Mouse (Mus musculus) midbrain, embryonic 14.5 days (tissue): Measurements from ENCODE around the gene Rnf40. TPM values are rescaled to one million over a fixed set of nuclear protein-coding genes. Genes with fewer than 3 reads are reported as not detected.
A peak's percentile ranks its signal among the peaks of the same experiment; 100 is the strongest.

Source experiments
- ATAC-seq: fragments of 200-750 bp; cut with Nextera tagmentation; 2 replicates; pipeline ENCODE4 v1.8.0; 2017; ENCODE audit warnings: moderate number of reproducible peaks, moderate library complexity; ENCODE audit not compliant: low FRiP score, low TSS enrichment
- DNase-seq: peaks from one replicate; pipeline ENCODE4 v3.0.0-alpha.2; 2015
- H3K27ac ChIP-seq: fragments of 300-500 bp; sonication (generic); replicated peaks from 2 replicates; pipeline ENCODE4 v1.5.1; 2014; ENCODE audit warnings: mild to moderate bottlenecking, low read depth, low read length, moderate library complexity
- H3K27me3 ChIP-seq: fragments of 300-500 bp; sonication (generic); 2 replicates; pipeline ENCODE4 v1.6.1; 2014; ENCODE audit warnings: low read length, control low read depth, mixed read lengths; ENCODE audit not compliant: control insufficient read depth, insufficient read depth
- H3K36me3 ChIP-seq: fragments of 300-500 bp; sonication (generic); 2 replicates; pipeline ENCODE4 v1.6.1; 2014; ENCODE audit warnings: low read length, control low read depth; ENCODE audit not compliant: control insufficient read depth, insufficient read depth
- H3K4me1 ChIP-seq: fragments of 300-500 bp; sonication (generic); 2 replicates; pipeline ENCODE4 v1.6.1; 2014; ENCODE audit warnings: mild to moderate bottlenecking, antibody characterized with exemption, low read length, control low read depth; ENCODE audit not compliant: control insufficient read depth, insufficient read depth
- H3K4me2 ChIP-seq: fragments of 300-500 bp; sonication (generic); 2 replicates; pipeline ENCODE4 v1.6.1; 2014; ENCODE audit warnings: mild to moderate bottlenecking, low read length, moderate library complexity
- H3K4me3 ChIP-seq: fragments of 300-500 bp; sonication (generic); replicated peaks from 2 replicates; pipeline ENCODE4 v1.5.1; 2014; ENCODE audit warnings: low read depth, low read length
- H3K9ac ChIP-seq: fragments of 300-500 bp; sonication (generic); replicated peaks from 2 replicates; pipeline ENCODE4 v1.6.1; 2014; ENCODE audit warnings: mild to moderate bottlenecking, low read length, moderate library complexity
- H3K9me3 ChIP-seq: fragments of 300-500 bp; sonication (generic); 2 replicates; pipeline ENCODE4 v1.6.1; 2016; ENCODE audit warnings: low read length, control low read depth, mixed read lengths; ENCODE audit not compliant: control insufficient read depth
- WGBS: fragments of 180-500 bp; shearing (Covaris S2); extraction: QIAGEN DNeasy Blood & Tissue Kit; methylation state at CpG from one replicate; pipeline ENCODE4 v1.1.7; 2014; 5-methylcytosine and 5-hydroxymethylcytosine counted together
- polyA plus RNA-seq: library from polyadenylated mRNA; unstranded; fragments of >200 nt; fragmentation: Nextera tagmentation; extraction: Ambion mirVana; gene quantifications from 2 replicates; pipeline ENCODE4 v1.2.1, GENCODE M21; 2014

Gene Rnf40
- polyA plus RNA-seq, 1 experiment from 2014 or later = 45.0 TPM

DNA sequence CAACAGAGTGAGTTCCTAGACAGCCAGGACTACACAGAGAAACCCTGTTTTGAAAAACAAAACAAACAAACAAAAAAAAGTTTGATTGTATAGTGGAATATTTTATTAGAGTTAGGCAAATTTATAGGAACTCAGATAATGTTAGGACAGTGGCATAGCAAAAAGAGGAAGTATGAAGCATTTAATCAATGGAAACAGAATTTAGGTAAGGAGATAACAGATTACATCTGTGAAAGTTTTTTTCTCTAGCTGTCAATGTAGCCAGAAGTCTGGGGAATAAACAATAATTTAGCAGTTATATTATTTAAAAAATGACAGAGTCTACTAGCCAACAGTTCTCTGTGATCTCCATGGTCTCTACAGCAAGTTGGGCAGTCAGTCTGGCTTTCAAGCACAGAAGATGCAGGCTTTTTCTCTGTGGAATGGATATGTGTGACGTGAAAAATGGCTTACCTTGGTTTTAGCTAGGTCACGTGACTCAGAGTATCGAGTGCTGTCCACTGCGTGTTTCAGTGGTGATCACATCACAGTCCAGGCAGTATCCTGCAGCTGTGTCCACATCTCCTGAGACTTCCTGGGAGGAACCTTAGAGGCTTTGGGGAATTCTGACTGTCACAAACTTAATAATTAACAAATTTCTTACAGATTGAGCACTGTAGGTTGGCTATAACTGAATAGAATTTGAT, 60.1 kb downstream of the Rnf40 start:
- Histone ChIP-seq H3K27ac (no peak overlapping the region), H3K4me3 (no peak overlapping the region), H3K9ac (no peak overlapping the region), H3K36me3 (no peaks in the 10 kb centered on the region), H3K9me3 (no peaks in the 10 kb centered on the region), H3K27me3 (no peaks in the 10 kb centered on the region), H3K4me2 (no peak overlapping the region), H3K4me1 (no peaks in the 10 kb centered on the region)
- ATAC-seq (no peak), DNase-seq (no peak)
- WGBS = 83% methylated on average over 4 of the region's 4 CpGs

DNA sequence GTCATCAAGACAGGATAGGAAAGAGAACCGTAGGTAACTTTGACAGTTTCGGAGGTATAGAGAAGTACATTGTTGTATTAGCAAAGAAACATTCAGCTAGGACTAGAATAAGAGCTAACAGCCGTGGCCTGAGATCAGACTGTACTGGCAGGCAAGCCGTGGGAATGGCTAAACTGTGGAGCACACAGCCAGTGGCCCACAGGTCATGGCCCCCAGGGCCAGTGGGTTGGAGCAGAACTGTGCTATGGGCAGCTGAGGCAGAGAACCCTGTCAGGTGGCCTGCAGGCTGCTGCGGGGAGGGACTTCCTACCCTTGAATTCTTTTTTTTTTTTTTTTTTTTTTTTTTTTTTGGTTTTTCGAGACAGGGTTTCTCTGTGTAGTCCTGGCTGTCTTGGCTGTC, 60.6 kb downstream of the Rnf40 start:
- Histone ChIP-seq H3K27ac (no peak overlapping the region), H3K9ac (no peak overlapping the region), H3K4me3 (no peak overlapping the region), H3K4me2 (no peak overlapping the region), H3K9me3 (no peaks in the 10 kb centered on the region), H3K27me3 (no peaks in the 10 kb centered on the region), H3K36me3 (no peaks in the 10 kb centered on the region), H3K4me1 (no peaks in the 10 kb centered on the region)
- DNase-seq (no peak), ATAC-seq (no peak)
- 89% methylated on average over 5 of the region's 6 CpGs for WGBS

DNA sequence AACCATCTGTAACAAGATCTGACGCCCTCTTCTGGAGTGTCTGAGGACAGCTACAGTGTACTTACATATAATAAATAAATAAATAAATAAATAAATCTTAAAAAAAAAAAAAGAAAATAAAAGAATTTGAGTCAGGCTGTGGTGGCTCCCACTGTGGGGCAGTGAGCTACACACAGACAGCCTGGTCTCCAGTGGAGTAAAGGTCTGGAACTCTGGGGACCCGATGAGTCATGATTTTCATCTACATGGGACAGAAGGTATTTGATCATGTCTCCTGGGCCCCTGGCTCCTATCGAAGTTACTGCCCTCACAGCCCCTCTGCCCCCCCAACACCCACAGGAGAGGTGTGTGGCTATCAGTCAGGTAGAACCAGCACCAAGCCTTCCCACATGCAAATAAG, 63.1 kb downstream of the Rnf40 start:
- Histone ChIP-seq H3K27me3 (no peaks in the 10 kb centered on the region), H3K9me3 (no peaks in the 10 kb centered on the region), H3K36me3 (no peaks in the 10 kb centered on the region), H3K4me2 (peak overlapping the region; percentile 21; the same call in 1 of the 2 replicates), H3K4me1 (no peaks in the 10 kb centered on the region), H3K9ac (no peak overlapping the region), H3K27ac (no peak overlapping the region), H3K4me3 (no peak overlapping the region)
- ATAC-seq (no peak), DNase-seq (no peak)
- WGBS = 77% methylated on average over 2 of the region's 3 CpGs

DNA sequence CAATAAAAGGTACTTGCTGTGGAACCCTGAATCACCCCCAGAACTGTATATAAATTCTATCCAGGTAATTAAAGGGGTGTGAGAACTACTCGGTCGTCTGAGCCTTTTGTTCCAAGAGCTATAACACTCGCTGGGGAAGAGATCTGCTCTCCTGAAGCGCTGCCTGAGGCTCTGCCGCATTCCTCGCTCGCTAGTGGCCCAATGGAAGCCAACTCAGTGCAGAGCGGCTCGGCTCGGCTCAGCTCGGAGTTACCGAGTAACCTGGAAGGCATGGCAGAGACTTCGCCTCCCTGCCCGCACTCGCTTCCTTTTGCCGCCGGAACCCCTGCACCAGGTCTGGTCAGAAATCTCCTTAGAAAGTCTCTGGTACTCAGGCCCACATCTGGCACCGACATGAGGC, 63.5 kb downstream of the Rnf40 start:
- DNase-seq (peak; percentile 36), ATAC-seq (no peak)
- H3K9ac ChIP-seq = 0 out of 2 replicates have a peak overlapping the region, but pooled peaks have one; percentile 16
- no peaks in the 10 kb centered on the region for H3K9me3 ChIP-seq
- H3K27me3 ChIP-seq = no peaks in the 10 kb centered on the region
- H3K4me1 ChIP-seq = no peaks in the 10 kb centered on the region
- WGBS = 16% methylated on average over 18 of the region's 18 CpGs
- no peaks in the 10 kb centered on the region for H3K36me3 ChIP-seq
- peak overlapping the region; percentile 21; the same call in 1 of the 2 replicates for H3K4me2 ChIP-seq
- no peak overlapping the region for H3K4me3 ChIP-seq
- no peak overlapping the region for H3K27ac ChIP-seq

DNA sequence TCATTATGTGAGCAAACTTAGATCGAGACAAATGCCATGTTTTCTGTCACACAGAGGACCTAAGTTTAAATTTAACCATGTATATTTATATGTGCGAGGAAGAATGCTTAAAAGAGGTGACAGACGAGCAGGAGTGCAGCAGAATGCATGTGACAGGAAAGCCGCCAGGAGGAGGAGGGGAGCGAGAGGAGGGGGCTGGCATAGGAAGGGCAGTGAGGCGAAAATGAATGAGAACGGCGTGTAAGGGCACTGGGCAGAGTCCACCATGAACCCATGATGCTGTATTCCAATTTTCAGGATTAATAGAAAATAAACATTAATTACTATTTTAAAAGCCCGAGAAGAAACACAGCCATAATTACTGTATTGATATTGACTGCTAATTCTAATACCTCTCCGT, 65.8 kb downstream of the Rnf40 start:
- ATAC-seq (no peak), DNase-seq (no peak)
- H3K27ac ChIP-seq = no peak overlapping the region
- H3K4me2 ChIP-seq = no peak overlapping the region
- no peaks in the 10 kb centered on the region for H3K36me3 ChIP-seq
- H3K9me3 ChIP-seq = no peaks in the 10 kb centered on the region
- H3K27me3 ChIP-seq = no peaks in the 10 kb centered on the region
- no peak overlapping the region for H3K9ac ChIP-seq
- 76% methylated on average over 10 of the region's 10 CpGs for WGBS
- no peak overlapping the region for H3K4me3 ChIP-seq
- H3K4me1 ChIP-seq = no peaks in the 10 kb centered on the region

Other genes starting within 250 kb of the Rnf40 start
- gene Zfp768, start 243.2 kb upstream of the Rnf40 start, polyA plus RNA-seq = 5.1 and 12.9 TPM in 2 replicates
- 7.0 and 7.7 TPM in 2 replicates for gene Zfp747, start 212.7 kb upstream of the Rnf40 start, polyA plus RNA-seq
- 5.3 and 6.9 TPM in 2 replicates for gene 9130019O22Rik, start 201.6 kb upstream of the Rnf40 start, polyA plus RNA-seq
- gene E430018J23Rik, start 195.1 kb upstream of the Rnf40 start, polyA plus RNA-seq = 5.5 and 6.2 TPM in 2 replicates
- gene Zfp764, start 181.9 kb upstream of the Rnf40 start, polyA plus RNA-seq = 4.6 and 5.7 TPM in 2 replicates
- 31.9 and 33.9 TPM in 2 replicates for gene Zfp688, start 166.7 kb upstream of the Rnf40 start, polyA plus RNA-seq
- 16.1 and 16.6 TPM in 2 replicates for gene Zfp689, start 139.6 kb upstream of the Rnf40 start, polyA plus RNA-seq
- gene Prr14, start 129.2 kb upstream of the Rnf40 start, polyA plus RNA-seq = 41.8 and 44.3 TPM in 2 replicates
- 14.9 and 17.8 TPM in 2 replicates for gene Fbrs, start 109.6 kb upstream of the Rnf40 start, polyA plus RNA-seq
- gene Srcap, start 76.8 kb upstream of the Rnf40 start, polyA plus RNA-seq = 46.1 and 64.3 TPM in 2 replicates
- gene Gm42715, start 69.2 kb upstream of the Rnf40 start, polyA plus RNA-seq = 18.8 and 20.8 TPM in 2 replicates
- 5.1 and 14.5 TPM in 2 replicates for gene Tmem265, start 27.4 kb upstream of the Rnf40 start, polyA plus RNA-seq
- 54.8 and 61.6 TPM in 2 replicates for gene Phkg2, start 15.4 kb upstream of the Rnf40 start, polyA plus RNA-seq
- gene Ccdc189, start 172 bp upstream of the Rnf40 start, polyA plus RNA-seq = 9.0 and 12.8 TPM in 2 replicates
- 22.4 and 31.6 TPM in 2 replicates for gene Zfp629, start 27.0 kb downstream of the Rnf40 start, polyA plus RNA-seq
- 47.2 and 54.0 TPM in 2 replicates for gene Bcl7c, start 120.2 kb downstream of the Rnf40 start, polyA plus RNA-seq
- gene Ctf1, start 124.0 kb downstream of the Rnf40 start, polyA plus RNA-seq = 3.5 and 4.3 TPM in 2 replicates
- gene Ctf2, start 143.4 kb downstream of the Rnf40 start, polyA plus RNA-seq = 0.12 and 0.16 TPM in 2 replicates
- gene Fbxl19, start 155.8 kb downstream of the Rnf40 start, polyA plus RNA-seq = 7.4 and 15.2 TPM in 2 replicates
- 2.9 and 3.4 TPM in 2 replicates for gene Orai3, start 181.0 kb downstream of the Rnf40 start, polyA plus RNA-seq
- 24.0 and 27.3 TPM in 2 replicates for gene Setd1a, start 187.9 kb downstream of the Rnf40 start, polyA plus RNA-seq
- not detected in 2 replicates for gene Gm49388, start 196.8 kb downstream of the Rnf40 start, polyA plus RNA-seq
- 6.0 and 7.1 TPM in 2 replicates for gene Hsd3b7, start 211.8 kb downstream of the Rnf40 start, polyA plus RNA-seq
- gene Stx4a, start 235.5 kb downstream of the Rnf40 start, polyA plus RNA-seq = 8.7 and 11.8 TPM in 2 replicates
- 30.8 and 46.9 TPM in 2 replicates for gene Stx1b, start 235.8 kb downstream of the Rnf40 start, polyA plus RNA-seq